Mouse (Mus musculus): ENCODE results near the gene Col15a1. TPM values are rescaled to one million over a fixed set of nuclear protein-coding genes. Genes with fewer than 3 reads are reported as not detected.

Col15a1 gene
- polyA plus RNA-seq, 1 experiment = 15.7 TPM

- WGBS = 66% methylated on average over 3 of the region's 3 CpGs
- Histone ChIP-seq H3K4me1 (ENCODE audit: control insufficient read depth, insufficient read depth, insufficient read length, low read length) (peaks cover 3% of the 10 kb centered on the region), H3K36me3 (ENCODE audit: control insufficient read depth, insufficient read depth, low read length) (no peaks in the 10 kb centered on the region), H3K27ac (ENCODE audit: insufficient read depth, low read depth, low read length) (no peak overlapping the region), H3K4me3 (ENCODE audit: low read depth, low read length) (no peak overlapping the region), H3K27me3 (ENCODE audit: control insufficient read depth, insufficient read depth, low read length) (no peaks in the 10 kb centered on the region)
- no peak for TF ChIP-seq POLR2A (IDR thresholded peaks at IDR 0.05; ENCODE audit: low read depth, low read length)
- no peak for TF ChIP-seq CTCF (IDR thresholded peaks at IDR 0.05; ENCODE audit: extremely low read depth, insufficient read length, insufficient replicate concordance, low read depth, low read length)
These were observed 114.4 kb downstream of the Col15a1 start for GRCm38 (mm10) chr4:47322315-47322714.

- Histone ChIP-seq H3K27ac (ENCODE audit: insufficient read depth, low read depth, low read length) (no peak overlapping the region), H3K36me3 (ENCODE audit: control insufficient read depth, insufficient read depth, low read length) (no peaks in the 10 kb centered on the region), H3K4me1 (ENCODE audit: control insufficient read depth, insufficient read depth, insufficient read length, low read length) (peaks cover 3% of the 10 kb centered on the region; the same call in 1 of the 2 replicates), H3K4me3 (ENCODE audit: low read depth, low read length) (no peak overlapping the region), H3K27me3 (ENCODE audit: control insufficient read depth, insufficient read depth, low read length) (no peaks in the 10 kb centered on the region)
- TF ChIP-seq POLR2A (IDR thresholded peaks at IDR 0.05; ENCODE audit: low read depth, low read length) (no peak), CTCF (IDR thresholded peaks at IDR 0.05; ENCODE audit: extremely low read depth, insufficient read length, insufficient replicate concordance, low read depth, low read length) (no peak)
- 74% methylated on average over 1 of the region's 1 CpGs for WGBS
These were observed 116.2 kb downstream of the Col15a1 start for GRCm38 (mm10) chr4:47324206-47324605.

GRCm38 (mm10) chr4:47327782-47328181, 119.8 kb downstream of the Col15a1 start:
- Histone ChIP-seq H3K4me1 (ENCODE audit: control insufficient read depth, insufficient read depth, insufficient read length, low read length) (no peaks in the 10 kb centered on the region), H3K36me3 (ENCODE audit: control insufficient read depth, insufficient read depth, low read length) (no peaks in the 10 kb centered on the region), H3K27ac (ENCODE audit: insufficient read depth, low read depth, low read length) (no peak overlapping the region), H3K27me3 (ENCODE audit: control insufficient read depth, insufficient read depth, low read length) (no peaks in the 10 kb centered on the region), H3K4me3 (ENCODE audit: low read depth, low read length) (no peak overlapping the region)
- no peak for TF ChIP-seq POLR2A (IDR thresholded peaks at IDR 0.05; ENCODE audit: low read depth, low read length)
- no peak for TF ChIP-seq CTCF (IDR thresholded peaks at IDR 0.05; ENCODE audit: extremely low read depth, insufficient read length, insufficient replicate concordance, low read depth, low read length)
- 54% methylated on average over 3 of the region's 3 CpGs for WGBS

DNA sequence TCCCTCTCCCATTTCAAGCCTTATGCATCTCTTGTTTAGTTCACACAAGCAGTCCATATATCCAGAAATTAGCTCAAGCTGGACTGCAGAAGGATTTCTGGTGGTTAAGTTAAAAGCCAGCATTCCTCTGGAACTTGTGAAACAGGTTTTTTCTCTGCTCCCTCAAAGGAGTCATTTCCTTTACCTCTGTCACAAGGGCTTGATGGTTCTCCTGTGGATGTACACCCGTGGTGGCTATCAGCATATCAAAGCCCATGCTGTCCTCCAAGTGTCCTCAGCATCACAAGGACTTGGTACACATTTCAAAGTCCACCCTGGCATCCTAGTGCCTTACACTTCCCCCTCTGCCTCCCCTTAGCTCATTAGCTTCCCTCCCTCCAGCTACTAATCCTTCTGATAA, 121.3 kb downstream of the Col15a1 start:
- Histone ChIP-seq H3K4me1 (ENCODE audit: control insufficient read depth, insufficient read depth, insufficient read length, low read length) (no peaks in the 10 kb centered on the region), H3K36me3 (ENCODE audit: control insufficient read depth, insufficient read depth, low read length) (no peaks in the 10 kb centered on the region), H3K27ac (ENCODE audit: insufficient read depth, low read depth, low read length) (no peak overlapping the region), H3K27me3 (ENCODE audit: control insufficient read depth, insufficient read depth, low read length) (no peaks in the 10 kb centered on the region), H3K4me3 (ENCODE audit: low read depth, low read length) (no peak overlapping the region)
- WGBS = 4% methylated on average over 1 of the region's 1 CpGs
- TF ChIP-seq POLR2A (IDR thresholded peaks at IDR 0.05; ENCODE audit: low read depth, low read length) (no peak), CTCF (IDR thresholded peaks at IDR 0.05; ENCODE audit: extremely low read depth, insufficient read length, insufficient replicate concordance, low read depth, low read length) (no peak)

GRCm38 (mm10) chr4:47330378-47331052, 122.6 kb downstream of the Col15a1 start:
- Histone ChIP-seq H3K36me3 (ENCODE audit: control insufficient read depth, insufficient read depth, low read length) (no peaks in the 10 kb centered on the region), H3K4me3 (ENCODE audit: low read depth, low read length) (no peak overlapping the region), H3K27me3 (ENCODE audit: control insufficient read depth, insufficient read depth, low read length) (no peaks in the 10 kb centered on the region), H3K4me1 (ENCODE audit: control insufficient read depth, insufficient read depth, insufficient read length, low read length) (no peaks in the 10 kb centered on the region), H3K27ac (ENCODE audit: insufficient read depth, low read depth, low read length) (no peak overlapping the region)
- 84% methylated on average over 13 of the region's 13 CpGs for WGBS
- TF ChIP-seq CTCF (IDR thresholded peaks at IDR 0.05; ENCODE audit: extremely low read depth, insufficient read length, insufficient replicate concordance, low read depth, low read length) = no peak
- TF ChIP-seq POLR2A (IDR thresholded peaks at IDR 0.05; ENCODE audit: low read depth, low read length) = no peak

GRCm38 (mm10) chr4:47332812-47333343, 124.9 kb downstream of the Col15a1 start:
- no peak overlapping the region for H3K27ac ChIP-seq (ENCODE audit: insufficient read depth, low read depth, low read length)
- no peak for TF ChIP-seq POLR2A (IDR thresholded peaks at IDR 0.05; ENCODE audit: low read depth, low read length)
- TF ChIP-seq CTCF (IDR thresholded peaks at IDR 0.05; ENCODE audit: extremely low read depth, insufficient read length, insufficient replicate concordance, low read depth, low read length) = no peak
- H3K27me3 ChIP-seq (ENCODE audit: control insufficient read depth, insufficient read depth, low read length) = no peaks in the 10 kb centered on the region
- 84% methylated on average over 6 of the region's 6 CpGs for WGBS
- H3K4me3 ChIP-seq (ENCODE audit: low read depth, low read length) = no peak overlapping the region
- no peaks in the 10 kb centered on the region for H3K36me3 ChIP-seq (ENCODE audit: control insufficient read depth, insufficient read depth, low read length)
- H3K4me1 ChIP-seq (ENCODE audit: control insufficient read depth, insufficient read depth, insufficient read length, low read length) = no peaks in the 10 kb centered on the region

DNA sequence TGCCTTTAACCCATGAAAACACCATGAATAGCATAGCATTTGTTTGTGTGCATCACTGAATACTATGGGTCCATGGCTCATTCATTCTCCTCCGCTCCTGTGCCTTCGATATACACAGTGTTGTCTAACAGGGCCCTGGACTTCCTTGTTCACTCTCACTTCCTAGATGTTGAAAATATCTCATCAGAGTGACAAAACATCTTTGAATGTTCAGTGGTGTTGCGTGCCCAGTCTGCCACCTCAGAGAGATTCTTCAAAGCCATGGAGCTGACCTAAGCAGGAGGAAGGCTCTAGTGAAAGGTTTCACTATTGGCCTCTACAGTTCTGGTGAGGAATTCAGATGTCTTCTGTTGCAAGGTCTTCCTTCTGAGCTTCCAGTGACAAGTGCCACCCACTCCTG, 125.6 kb downstream of the Col15a1 start:
- Histone ChIP-seq H3K4me3 (ENCODE audit: low read depth, low read length) (no peak overlapping the region), H3K27me3 (ENCODE audit: control insufficient read depth, insufficient read depth, low read length) (no peaks in the 10 kb centered on the region), H3K36me3 (ENCODE audit: control insufficient read depth, insufficient read depth, low read length) (no peaks in the 10 kb centered on the region), H3K4me1 (ENCODE audit: control insufficient read depth, insufficient read depth, insufficient read length, low read length) (no peaks in the 10 kb centered on the region), H3K27ac (ENCODE audit: insufficient read depth, low read depth, low read length) (no peak overlapping the region)
- no peak for TF ChIP-seq POLR2A (IDR thresholded peaks at IDR 0.05; ENCODE audit: low read depth, low read length)
- no peak for TF ChIP-seq CTCF (IDR thresholded peaks at IDR 0.05; ENCODE audit: extremely low read depth, insufficient read length, insufficient replicate concordance, low read depth, low read length)
- 88% methylated on average over 3 of the region's 3 CpGs for WGBS
